Mouse (Mus musculus): ENCODE results near the gene Pik3r3.
A peak's percentile ranks its signal among the peaks of the same experiment; 100 is the strongest.

The Pik3r3 gene

GRCm38 (mm10) chr4:116221140-116221851 lies at the start of gene Pik3r3:
Pik3r3 (plus strand) TSS chr4:116221618.
- peak; percentile 99 for DNase-seq (ENCODE audit: low read depth)

DNA sequence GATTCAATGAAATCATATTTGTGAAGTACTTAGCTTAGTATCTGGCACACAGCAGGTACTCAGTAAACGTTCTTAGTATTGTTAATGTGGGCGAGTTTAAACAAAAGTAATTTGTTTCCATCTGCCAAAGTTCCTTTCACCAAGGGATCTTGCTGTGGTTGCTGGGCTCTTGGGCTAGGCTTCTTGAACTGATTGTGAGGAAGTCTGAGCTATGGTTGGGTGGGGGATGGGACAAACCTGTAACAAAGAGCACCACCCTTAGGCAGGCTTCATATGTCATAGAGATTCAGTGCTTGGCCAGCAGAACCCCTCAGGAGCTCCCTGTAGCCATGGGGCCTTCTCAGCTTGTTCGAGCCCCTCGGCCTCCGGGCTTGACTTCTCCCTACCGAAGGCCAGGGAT lies 48.3 kb upstream of the Pik3r3 start, which contains the start of the genes 1700042G07Rik and Gm49337:
Gene 1700042G07Rik (plus strand): TSS at position 301 of the 400 bp plus-strand sequence.
Gene Gm49337 (plus strand): TSS at position 313 of the 400 bp plus-strand sequence.
- DNase-seq (ENCODE audit: low read depth) = no peak

DNA sequence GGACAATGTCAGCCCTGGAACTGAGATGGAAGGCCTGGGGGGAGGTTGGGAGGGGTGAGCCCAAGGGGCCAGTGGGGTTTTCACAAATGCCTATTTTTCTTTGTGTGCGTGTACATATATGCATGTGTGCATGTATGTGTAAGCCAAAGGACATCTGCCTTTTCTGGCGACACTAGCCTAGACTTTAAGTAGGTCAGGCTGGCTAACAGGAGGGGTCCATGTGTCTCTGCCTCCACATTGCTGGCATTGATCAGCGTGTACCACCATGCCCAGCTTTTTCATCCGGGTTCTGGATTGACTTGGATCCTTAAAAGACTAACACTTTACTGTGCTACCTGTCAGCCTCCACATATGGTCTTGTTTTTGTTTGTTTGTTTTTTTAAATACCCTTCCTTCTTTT lies 47.7 kb upstream of the Pik3r3 start:
- DNase-seq (ENCODE audit: low read depth) = no peak

DNA sequence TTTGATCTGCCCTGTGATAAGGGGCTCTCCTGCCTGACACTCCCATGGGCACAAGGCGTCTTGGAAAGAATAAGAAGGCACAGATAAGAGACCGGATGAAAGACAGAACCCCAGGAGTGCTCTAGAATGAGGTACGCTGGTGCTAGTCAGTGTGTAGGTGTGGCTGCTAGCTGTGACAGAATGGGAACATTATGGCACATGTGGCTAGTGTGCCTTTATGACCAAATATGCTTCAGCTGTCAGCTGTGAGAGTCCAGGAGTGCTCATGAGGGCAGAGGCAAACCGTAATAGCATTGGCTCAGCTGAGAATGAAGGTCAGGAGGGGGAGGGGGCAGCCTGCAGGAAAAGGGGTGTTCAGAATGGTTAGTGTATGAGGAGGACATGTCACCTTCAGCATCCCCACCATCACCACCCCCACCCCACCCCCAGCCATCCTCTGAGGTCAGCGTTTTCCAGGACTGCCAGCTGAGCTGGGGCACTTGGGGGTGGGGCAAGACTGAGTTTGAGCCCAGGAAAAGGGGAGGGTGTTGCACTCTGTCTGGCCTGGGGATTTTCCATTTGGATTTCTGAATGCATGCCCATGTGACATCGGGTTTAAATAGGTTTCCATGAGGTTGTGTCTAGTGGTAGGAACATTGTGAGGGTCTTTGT lies 46.8 kb upstream of the Pik3r3 start:
- DNase-seq (ENCODE audit: low read depth) = peak; percentile 44

- no peak for DNase-seq (ENCODE audit: low read depth)
Measured at GRCm38 (mm10) chr4:116175136-116175535, 46.3 kb upstream of the Pik3r3 start.

GRCm38 (mm10) chr4:116175711-116176542 lies 45.5 kb upstream of the Pik3r3 start:
- peak; percentile 52 for DNase-seq (ENCODE audit: low read depth)

DNA sequence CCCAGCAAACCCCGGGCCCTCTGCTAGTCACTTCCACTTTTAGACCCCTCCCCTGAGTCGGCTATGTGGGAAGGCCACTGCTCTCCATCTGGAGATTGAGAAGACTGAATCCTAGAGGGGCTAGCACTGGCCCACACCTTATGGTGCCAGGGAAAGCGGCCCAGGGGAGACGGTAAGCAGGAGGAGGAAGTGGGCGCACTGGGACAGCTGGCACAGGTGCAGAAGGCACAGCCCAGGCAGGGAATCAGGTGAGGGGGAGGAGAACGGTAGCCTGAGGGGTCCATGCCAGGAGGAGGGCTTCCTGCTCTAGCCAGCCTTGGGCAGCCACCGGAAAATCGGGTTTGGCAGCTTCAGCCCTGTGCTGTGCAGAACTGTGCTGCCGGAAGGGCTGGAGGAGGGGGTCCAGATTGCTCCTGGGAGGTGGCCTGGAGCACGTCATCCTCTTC lies 44.9 kb upstream of the Pik3r3 start:
- DNase-seq (ENCODE audit: low read depth) = no peak

DNA sequence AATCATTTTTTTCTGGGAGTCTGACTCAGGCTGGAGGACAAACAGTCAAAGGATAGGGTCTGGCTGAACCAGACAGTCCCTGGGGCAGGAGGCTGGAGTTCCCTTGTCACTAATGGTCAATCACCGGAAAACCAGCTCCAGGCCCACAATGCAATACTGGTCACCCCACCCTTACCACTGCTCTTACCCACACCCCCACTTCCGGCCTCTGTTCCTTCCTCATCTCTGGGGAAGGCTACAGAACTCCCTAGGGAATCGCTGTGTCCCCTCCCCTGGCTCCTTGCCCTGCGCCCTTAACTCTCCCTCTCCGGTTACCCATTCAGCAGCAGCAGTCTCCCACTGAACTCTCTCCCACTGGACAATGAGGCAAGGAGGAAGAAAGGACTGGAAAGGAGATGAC lies 44.3 kb upstream of the Pik3r3 start:
- no peak for DNase-seq (ENCODE audit: low read depth)

DNA sequence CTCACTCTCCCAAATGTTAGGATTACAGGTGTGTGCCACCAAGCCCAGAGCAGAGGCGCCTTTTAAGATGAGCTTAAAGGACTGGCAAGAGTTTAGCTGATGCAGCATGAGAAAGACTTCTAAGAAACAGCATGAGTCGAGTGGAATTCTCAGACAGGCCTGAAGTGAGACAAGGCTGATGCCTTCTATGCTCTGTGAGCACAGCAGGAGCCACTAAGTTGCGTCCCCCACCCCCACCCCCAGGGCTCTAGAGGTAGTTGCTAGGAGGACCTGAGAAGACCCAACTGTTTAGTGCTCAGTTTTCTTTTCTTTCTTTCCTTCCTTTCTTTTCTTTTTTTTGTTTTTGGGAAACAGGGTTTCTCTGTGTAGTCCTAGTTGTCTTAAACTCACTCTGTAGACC lies 39.3 kb upstream of the Pik3r3 start:
- DNase-seq (ENCODE audit: low read depth) = no peak

- DNase-seq (ENCODE audit: low read depth) = peak; percentile 34
Measured at GRCm38 (mm10) chr4:116182745-116183144, 38.7 kb upstream of the Pik3r3 start.

DNA sequence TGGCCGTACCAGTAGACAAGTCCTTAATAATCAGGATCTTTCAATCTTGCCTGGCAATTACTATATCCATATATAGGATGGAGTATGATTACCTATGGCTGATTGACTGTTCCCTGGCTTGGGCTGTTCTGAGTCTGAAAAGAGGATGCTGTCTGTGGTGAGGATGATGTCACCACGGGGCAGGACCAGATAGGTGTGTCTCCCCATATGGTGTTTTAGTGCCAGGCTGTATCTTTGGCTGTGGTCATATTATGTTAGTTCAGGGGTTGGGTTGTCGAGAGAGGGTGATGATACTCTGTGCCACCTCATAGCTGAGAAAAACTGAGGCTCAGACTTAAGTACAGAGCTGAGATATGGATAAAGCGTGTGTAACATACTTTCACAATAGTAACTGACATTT lies 36.3 kb upstream of the Pik3r3 start:
- no peak for DNase-seq (ENCODE audit: low read depth)

DNA sequence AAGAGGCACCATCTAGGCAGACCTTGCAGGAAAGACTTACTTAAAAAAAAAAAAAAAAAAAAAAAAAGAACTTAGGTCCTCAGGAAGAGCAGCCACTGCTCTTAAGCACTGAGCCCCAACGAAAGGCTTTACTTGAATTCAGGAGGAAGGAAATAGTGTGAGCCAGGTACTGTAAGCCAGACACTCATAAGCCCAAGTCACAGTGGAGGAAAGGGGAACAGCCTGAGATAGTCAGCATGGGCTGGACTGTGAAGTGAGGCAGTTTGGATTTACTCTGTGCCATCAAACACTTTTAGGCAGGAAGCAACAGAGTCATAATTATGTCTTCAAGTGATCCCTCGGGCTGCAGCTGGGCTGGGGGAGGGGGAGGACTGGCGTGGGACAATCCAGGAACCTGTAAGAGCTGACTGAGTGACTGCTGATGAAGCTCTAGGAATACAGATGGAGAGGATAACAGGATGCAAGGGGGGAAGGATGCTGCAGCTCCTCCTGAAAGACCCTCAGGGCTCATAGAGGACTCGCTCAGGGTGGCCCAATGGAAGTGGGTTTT lies 29.1 kb upstream of the Pik3r3 start:
- no peak for DNase-seq (ENCODE audit: low read depth)

DNA sequence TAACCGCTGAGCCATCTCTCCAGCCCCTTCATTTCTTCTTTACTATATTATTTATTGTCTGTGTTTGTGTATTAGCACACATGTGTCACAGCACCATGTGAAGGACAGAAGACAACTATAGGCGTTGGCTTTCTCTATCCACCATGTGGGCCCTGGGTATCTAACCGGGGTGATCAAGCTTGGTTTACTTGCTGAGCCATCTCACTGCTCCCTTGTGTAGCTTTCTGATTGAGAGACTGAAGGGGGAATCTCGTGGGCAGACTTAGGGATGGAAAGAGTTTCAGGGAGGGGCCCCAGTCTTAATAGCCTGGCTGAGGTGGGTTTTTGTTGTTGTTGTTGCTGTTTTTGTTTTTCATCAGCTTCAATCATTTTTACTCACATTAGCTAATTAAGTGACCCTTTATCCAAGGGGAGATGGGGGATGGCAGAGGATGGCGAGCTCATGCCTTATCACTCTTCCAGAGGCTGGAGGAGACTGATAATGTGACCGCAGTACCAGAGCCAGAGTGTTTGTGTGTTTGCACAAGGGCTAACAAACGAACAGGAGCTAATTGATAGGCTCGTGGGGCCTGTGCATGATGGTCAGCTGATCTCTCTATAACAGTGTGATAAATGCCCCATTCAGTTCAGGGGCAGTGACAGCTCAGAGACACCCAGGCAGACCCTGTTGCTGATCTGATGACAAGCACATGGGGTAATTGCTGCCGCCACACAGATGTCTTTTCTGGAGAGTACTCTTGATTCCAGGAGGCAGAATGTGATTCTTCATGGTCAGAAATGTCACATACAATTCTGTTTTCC lies 27.6 kb upstream of the Pik3r3 start:
- no peak for DNase-seq (ENCODE audit: low read depth)

DNA sequence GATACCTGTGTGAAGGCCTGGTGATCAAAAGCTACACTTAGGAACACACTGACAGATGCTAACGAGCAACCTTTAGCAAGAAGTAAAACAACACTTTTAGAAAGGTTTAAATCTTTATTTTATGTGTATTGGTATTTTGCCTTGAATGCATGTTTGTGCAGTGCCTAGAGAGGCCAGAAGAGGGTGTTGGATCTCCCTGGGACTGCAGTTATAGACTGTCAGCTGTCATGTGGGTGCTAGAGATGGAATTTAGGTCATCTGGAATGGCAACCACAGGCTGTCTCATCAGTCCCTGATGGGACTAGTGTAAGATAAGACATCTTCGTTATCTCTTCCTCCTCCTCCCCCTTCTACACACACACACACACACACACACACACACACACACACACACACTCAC lies 23.0 kb upstream of the Pik3r3 start:
- peak; percentile 29 for DNase-seq (ENCODE audit: low read depth)

DNA sequence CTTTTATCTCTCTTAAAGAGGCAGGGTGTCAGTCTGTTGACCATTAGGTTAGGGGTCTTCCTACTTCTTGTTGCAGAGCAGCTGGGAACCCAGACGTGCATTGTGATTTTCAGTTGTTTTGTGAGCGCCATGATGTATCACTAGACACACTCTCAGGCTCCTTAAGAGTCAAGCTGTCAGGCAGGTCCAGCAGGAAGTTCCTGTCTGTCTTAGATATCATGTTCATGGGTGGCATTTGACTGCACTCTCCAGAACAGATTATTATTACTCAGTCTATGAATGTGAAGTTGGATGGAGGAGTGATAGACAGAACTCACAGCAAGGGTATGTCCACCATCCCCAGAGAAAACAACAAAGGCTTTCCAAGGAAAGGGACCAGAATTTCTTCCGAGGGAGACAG lies 17.0 kb upstream of the Pik3r3 start:
- DNase-seq (ENCODE audit: low read depth) = no peak

DNA sequence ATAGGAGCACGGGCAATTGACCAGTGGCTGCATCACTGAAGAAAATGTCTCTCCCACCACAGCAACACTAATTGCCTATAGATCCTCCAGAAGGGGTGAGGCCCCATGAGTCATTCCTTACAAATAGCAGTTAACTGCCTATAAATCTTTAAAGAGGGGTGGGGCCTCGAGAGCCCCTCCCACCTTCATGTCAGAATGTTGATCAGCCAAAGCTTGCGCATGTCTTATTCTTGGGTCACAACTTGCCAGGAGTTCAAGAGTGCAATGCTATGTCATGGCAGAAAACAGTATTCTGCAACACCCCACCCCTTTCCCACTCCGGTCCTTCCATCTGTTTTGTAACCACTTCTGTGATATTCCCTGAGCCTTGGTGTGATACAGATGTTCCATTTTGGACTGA lies 14.9 kb upstream of the Pik3r3 start:
- DNase-seq (ENCODE audit: low read depth) = peak; percentile 65

- no peak for DNase-seq (ENCODE audit: low read depth)
Measured at GRCm38 (mm10) chr4:116208891-116209290, 12.5 kb upstream of the Pik3r3 start.

DNA sequence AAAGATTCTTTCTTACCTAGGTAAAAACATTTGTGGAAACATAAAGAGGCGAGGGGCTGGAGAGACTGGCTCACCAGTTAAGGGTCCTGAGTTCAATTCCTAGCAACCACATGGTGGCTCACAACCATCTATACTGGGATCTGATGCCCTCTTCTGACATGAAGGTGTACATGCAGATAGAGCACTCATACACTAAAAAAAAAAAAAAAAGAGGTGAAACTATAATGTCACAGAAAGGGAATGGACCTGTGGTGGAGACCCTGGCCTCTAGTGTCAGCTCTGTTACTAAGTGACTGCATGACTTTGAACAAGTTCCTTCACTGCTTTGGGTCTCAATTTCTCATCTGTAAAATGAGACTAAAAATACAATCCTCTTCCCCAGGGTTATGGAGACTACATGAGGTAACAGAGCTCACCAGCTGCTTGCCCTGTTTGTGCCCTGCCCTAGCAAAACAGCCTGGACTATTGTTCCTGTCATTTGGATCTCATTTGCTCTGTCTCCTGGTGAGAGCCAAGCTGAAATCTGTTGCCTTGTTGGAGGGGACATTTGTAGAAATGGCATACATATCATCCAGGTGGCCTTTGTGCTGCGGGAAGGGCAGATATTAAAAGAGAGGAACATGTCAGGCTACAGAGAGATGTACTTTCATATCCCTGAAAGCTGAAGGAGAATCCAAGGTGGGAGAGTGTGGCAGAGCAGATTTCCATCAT lies 5.4 kb upstream of the Pik3r3 start:
- no peak for DNase-seq (ENCODE audit: low read depth)

GRCm38 (mm10) chr4:116217046-116217445 lies 4.4 kb upstream of the Pik3r3 start:
- peak; percentile 65 for DNase-seq (ENCODE audit: low read depth)

DNA sequence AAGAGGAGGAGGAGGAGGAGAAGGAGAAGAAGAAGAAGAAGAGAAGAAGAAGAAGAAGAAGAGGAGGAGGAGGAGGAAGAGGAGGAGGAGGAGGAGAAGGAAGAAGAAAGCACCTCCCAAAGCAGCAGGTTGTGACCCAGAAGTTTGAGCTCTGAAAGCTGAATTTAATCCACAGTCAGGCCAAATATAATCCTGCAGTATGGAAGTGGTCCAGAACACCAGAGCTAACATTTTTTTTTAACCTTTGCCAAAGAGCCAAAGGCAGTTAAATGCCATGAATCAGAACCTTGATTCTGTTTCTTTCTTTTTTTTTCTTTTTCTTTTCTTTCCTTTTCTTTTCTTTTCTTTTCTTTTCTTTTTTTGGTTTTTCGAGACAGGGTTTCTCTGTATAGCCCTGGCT lies 3.8 kb upstream of the Pik3r3 start:
- DNase-seq (ENCODE audit: low read depth) = peak; percentile 56

- DNase-seq (ENCODE audit: low read depth) = no peak
Measured at GRCm38 (mm10) chr4:116219056-116219455, 2.4 kb upstream of the Pik3r3 start.

All from NIH3T3 (cell line).